ENCODE assay signal across 31 mouse cellular contexts in the genomic region with DNA sequence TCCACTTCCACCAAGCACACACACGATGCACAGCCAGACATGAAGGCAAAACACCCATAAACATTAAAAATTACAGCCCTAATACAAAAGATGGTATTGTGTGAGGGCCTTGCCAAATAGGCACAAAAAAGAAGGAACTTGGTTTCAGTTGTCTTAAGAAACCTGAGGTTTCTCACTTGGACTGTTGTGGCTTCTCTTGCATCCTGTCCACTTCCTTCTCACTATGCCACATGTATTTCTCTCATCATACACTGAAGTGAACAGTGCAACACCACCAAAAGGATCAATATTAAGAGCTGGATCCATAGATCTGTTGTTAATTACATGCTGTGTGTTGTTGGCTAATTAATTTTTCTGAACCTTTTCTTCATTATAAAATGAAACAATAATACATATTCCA. TPM values are rescaled to one million over a fixed set of nuclear protein-coding genes. Genes with fewer than 3 reads are reported as not detected.
DNase-seq lines count a peak whose midpoint lies in the region; ATAC-seq lines count a peak whose summit lies in the region.
"Had no signal": no experiment of that assay in that cellular context is flagged by ENCODE, and none has a peak within 500 bp of the region (broad histone marks: within the 10 kb centered on the region; RNA-seq: fewer than 3 reads in every experiment).

No protein-coding gene starts in this region.

- no peaks in the 10 kb centered on the region for H3K27me3 ChIP-seq in heart, embryonic 16.5 days (ENCODE audit: control insufficient read depth, insufficient read depth, low read length)
- H3K27me3 ChIP-seq in midbrain, embryonic 11.5 days (ENCODE audit: control insufficient read depth, insufficient read depth, low read length): no peaks in the 10 kb centered on the region
- no peaks in the 10 kb centered on the region for H3K27me3 ChIP-seq in midbrain, embryonic 16.5 days (ENCODE audit: control insufficient read depth, insufficient read depth, low read depth, low read length)
- H3K27me3 ChIP-seq in splenic B cell, adult 2 months (ENCODE audit: control insufficient read depth, insufficient read depth, low read length, poor library complexity, severe bottlenecking): no peaks in the 10 kb centered on the region
- H3K27me3 ChIP-seq: forebrain, embryonic 15.5 days; lung, embryonic 15.5 days had no signal

- ATAC-seq in heart, embryonic 16.5 days (replicated peaks; ENCODE audit: extremely low read depth, insufficient read depth, low FRiP score): no peak
- ATAC-seq in midbrain, embryonic 11.5 days (ENCODE audit: low FRiP score): no peak
- no peak for ATAC-seq in midbrain, embryonic 16.5 days
- peak; percentile 90 to 93 for ATAC-seq in hematopoietic stem cell, adult 5-6 weeks (replicated peaks in 1 of 2; ENCODE audit: insufficient read depth in 1 of 2, low FRiP score in 2 of 2, low TSS enrichment in 1 of 2, low read depth in 1 of 2, poor library complexity in 2 of 2, severe bottlenecking in 2 of 2)
- ATAC-seq: forebrain, embryonic 15.5 days had no signal

- no peaks in the 10 kb centered on the region for H3K9me3 ChIP-seq in heart, embryonic 16.5 days (replicated peaks; ENCODE audit: control insufficient read depth, low read length)
- H3K9me3 ChIP-seq in midbrain, embryonic 11.5 days (ENCODE audit: control insufficient read depth, low read length): no peaks in the 10 kb centered on the region
- H3K9me3 ChIP-seq in midbrain, embryonic 16.5 days (replicated peaks; ENCODE audit: control insufficient read depth, low read length, poor library complexity, severe bottlenecking): no peaks in the 10 kb centered on the region
- H3K9me3 ChIP-seq: embryonic facial prominence, embryonic 10.5 days; forebrain, embryonic 15.5 days; lung, embryonic 15.5 days had no signal

- 88% methylated on average over 1 of the region's 1 CpGs for WGBS in heart, embryonic 16.5 days
- WGBS in midbrain, embryonic 11.5 days: 81% methylated on average over 1 of the region's 1 CpGs
- WGBS in midbrain, embryonic 16.5 days: 88% methylated on average over 1 of the region's 1 CpGs

- H3K4me1 ChIP-seq in heart, embryonic 16.5 days (ENCODE audit: control insufficient read depth, insufficient read depth, low read length): peaks cover 9% of the 10 kb centered on the region
- no peaks in the 10 kb centered on the region for H3K4me1 ChIP-seq in midbrain, embryonic 11.5 days (ENCODE audit: control insufficient read depth, insufficient read depth, low read length)
- H3K4me1 ChIP-seq in midbrain, embryonic 16.5 days (ENCODE audit: control insufficient read depth, insufficient read depth, low read length): no peaks in the 10 kb centered on the region
- H3K4me1 ChIP-seq: embryonic facial prominence, embryonic 10.5 days; forebrain, embryonic 15.5 days; lung, embryonic 15.5 days had no signal

- no peak overlapping the region for H3K9ac ChIP-seq in heart, embryonic 16.5 days (ENCODE audit: low read length)
- H3K9ac ChIP-seq in midbrain, embryonic 11.5 days (ENCODE audit: low read length): no peak overlapping the region
- H3K9ac ChIP-seq in midbrain, embryonic 16.5 days (ENCODE audit: low read depth, low read length): no peak overlapping the region
- H3K9ac ChIP-seq: forebrain, embryonic 15.5 days; hindbrain, embryonic 14.5 days; lung, embryonic 15.5 days had no signal

- peaks cover 11% of the 10 kb centered on the region for H3K36me3 ChIP-seq in heart, embryonic 16.5 days (ENCODE audit: control insufficient read depth, insufficient read depth)
- H3K36me3 ChIP-seq in midbrain, embryonic 11.5 days (ENCODE audit: control insufficient read depth, insufficient read depth, low read length): peaks cover 5% of the 10 kb centered on the region; the same call in 1 of the 2 replicates
- peaks cover 24% of the 10 kb centered on the region for H3K36me3 ChIP-seq in midbrain, embryonic 16.5 days (ENCODE audit: control insufficient read depth, insufficient read depth, low read length)
- H3K36me3 ChIP-seq in splenic B cell, adult 2 months (ENCODE audit: control insufficient read depth, insufficient read depth, low read length, poor library complexity, severe bottlenecking): peaks cover 1% of the 10 kb centered on the region; the same call in 1 of the 2 replicates

- no peak overlapping the region for H3K4me2 ChIP-seq in heart, embryonic 16.5 days (ENCODE audit: low read depth, low read length)
- H3K4me2 ChIP-seq in midbrain, embryonic 11.5 days: no peak overlapping the region
- H3K4me2 ChIP-seq in midbrain, embryonic 16.5 days (ENCODE audit: low read length): no peak overlapping the region
- H3K4me2 ChIP-seq: forebrain, embryonic 15.5 days; hindbrain, embryonic 14.5 days; liver, embryonic 11.5 days; lung, embryonic 15.5 days had no signal

- H3K27ac ChIP-seq in heart, embryonic 16.5 days (ENCODE audit: low read length): peak overlapping the region; percentile 81
- H3K27ac ChIP-seq in midbrain, embryonic 11.5 days (ENCODE audit: low read depth, low read length): no peak overlapping the region
- no peak overlapping the region for H3K27ac ChIP-seq in midbrain, embryonic 16.5 days (ENCODE audit: low read length)
- H3K27ac ChIP-seq: embryonic facial prominence, embryonic 10.5 days; forebrain, embryonic 15.5 days; hindbrain, embryonic 14.5 days; lung, embryonic 15.5 days; stomach, postnatal 0 days had no signal

- DNase-seq in heart, adult 8-10 months (ENCODE audit: low spot score): no peak
- DNase-seq in midbrain, embryonic 11.5 days (ENCODE audit: low spot score, missing footprints): peak; percentile 56
- peak; percentile 45 for DNase-seq in splenic B cell, adult 2 months (ENCODE audit: low read depth, low spot score)
- DNase-seq in layer of hippocampus, adult 8-10 months (ENCODE audit: low spot score in 2 of 2): no peak
- no peak for DNase-seq in layer of hippocampus, postnatal 10 days (ENCODE audit: low spot score in 2 of 2)
- DNase-seq: adrenal gland, adult 8-10 months; gastrocnemius, postnatal 25 days; kidney, adult 8-10 months; kidney, postnatal 10 days; midbrain, embryonic 14.5 days; thymus, adult 2 months; thymus, postnatal 4 days had no signal

- H3K4me3 ChIP-seq in heart, embryonic 16.5 days (ENCODE audit: low read length): no peak overlapping the region
- no peak overlapping the region for H3K4me3 ChIP-seq in midbrain, embryonic 11.5 days (ENCODE audit: low read depth, low read length)
- no peak overlapping the region for H3K4me3 ChIP-seq in midbrain, embryonic 16.5 days (ENCODE audit: low read depth, low read length)
- H3K4me3 ChIP-seq: embryonic facial prominence, embryonic 10.5 days; forebrain, embryonic 15.5 days; lung, embryonic 15.5 days; myocyte had no signal

RNA-seq across cellular contexts. Expression of gene Gm5901, which starts 1.9 kb away (rescaled TPM):
- not detected in 2 replicates for polyA plus RNA-seq in heart, embryonic 16.5 days (2015; fragmentation: Nextera tagmentation; extraction: Ambion mirVana)
- not detected for total RNA-seq in heart, adult 8-10 months (2022)
- not detected in 2 replicates for polyA plus RNA-seq in midbrain, embryonic 11.5 days (2014; fragmentation: Nextera tagmentation; extraction: Ambion mirVana)
- not detected in 2 replicates for polyA plus RNA-seq in midbrain, embryonic 16.5 days (2015; fragmentation: Nextera tagmentation; extraction: Ambion mirVana)
- total RNA-seq in hematopoietic stem cell, adult 5-6 weeks (2017): not detected in 2 replicates
- not detected for total RNA-seq in layer of hippocampus, adult 8-10 months (2022)
- not detected for total RNA-seq in layer of hippocampus, postnatal 10 days (2021)
- total RNA-seq: adrenal gland, adult 8-10 months; gastrocnemius, postnatal 25 days; heart, postnatal 25 days; layer of hippocampus, postnatal 25 days; left cerebral cortex, postnatal 10 days had no signal
- polyA plus RNA-seq: cerebellum, adult 2 months; embryonic facial prominence, embryonic 10.5 days; forebrain, embryonic 15.5 days; hindbrain, embryonic 14.5 days; intestine, embryonic 14.5 days; limb, embryonic 11.5 days; liver, embryonic 11.5 days; lung, embryonic 15.5 days; midbrain, embryonic 14.5 days; myocyte; neural tube, embryonic 14.5 days; small intestine, adult 2 months; stomach, postnatal 0 days had no signal

RNA-seq across cellular contexts. Expression of gene Olfr692, which starts 4.9 kb away (rescaled TPM):
- not detected in 2 replicates for polyA plus RNA-seq in heart, embryonic 16.5 days (2015; fragmentation: Nextera tagmentation; extraction: Ambion mirVana)
- total RNA-seq in heart, adult 8-10 months (2022): not detected
- polyA plus RNA-seq in midbrain, embryonic 11.5 days (2014; fragmentation: Nextera tagmentation; extraction: Ambion mirVana): not detected in 2 replicates
- not detected in 2 replicates for polyA plus RNA-seq in midbrain, embryonic 16.5 days (2015; fragmentation: Nextera tagmentation; extraction: Ambion mirVana)
- total RNA-seq in hematopoietic stem cell, adult 5-6 weeks (2017): not detected in 2 replicates
- total RNA-seq in layer of hippocampus, adult 8-10 months (2022): not detected
- total RNA-seq in layer of hippocampus, postnatal 10 days (2021): not detected
- total RNA-seq: adrenal gland, adult 8-10 months; ES-E14; gastrocnemius, postnatal 25 days; heart, postnatal 25 days; layer of hippocampus, postnatal 25 days; left cerebral cortex, postnatal 10 days had no signal
- polyA plus RNA-seq: cerebellum, adult 2 months; embryonic facial prominence, embryonic 10.5 days; forebrain, embryonic 15.5 days; hindbrain, embryonic 14.5 days; intestine, embryonic 14.5 days; limb, embryonic 11.5 days; liver, embryonic 11.5 days; lung, embryonic 15.5 days; midbrain, embryonic 14.5 days; myocyte; neural tube, embryonic 14.5 days; small intestine, adult 2 months; stomach, postnatal 0 days; thymus, adult 2 months had no signal

RNA-seq across cellular contexts. Expression of gene Fam160a2, which starts 26.9 kb away (rescaled TPM):
- 32.5 and 34.5 TPM in 2 replicates for polyA plus RNA-seq in heart, embryonic 16.5 days (2015; fragmentation: Nextera tagmentation; extraction: Ambion mirVana)
- total RNA-seq in heart, adult 8-10 months (2022): 10 to 100 TPM; 16.5 to 20.9 (median 18.3) TPM
- 25.4 and 30.4 TPM in 2 replicates for polyA plus RNA-seq in midbrain, embryonic 11.5 days (2014; fragmentation: Nextera tagmentation; extraction: Ambion mirVana)
- 43.7 and 50.8 TPM in 2 replicates for polyA plus RNA-seq in midbrain, embryonic 16.5 days (2015; fragmentation: Nextera tagmentation; extraction: Ambion mirVana)
- total RNA-seq in hematopoietic stem cell, adult 5-6 weeks (2017): 13.2 and 15.8 TPM in 2 replicates
- 10 to 100 TPM; 53.0 to 63.3 (median 60.1) TPM for total RNA-seq in layer of hippocampus, adult 8-10 months (2022)
- total RNA-seq in layer of hippocampus, postnatal 10 days (2021): 10 to 100 TPM; 57.9 to 61.3 TPM

RNA-seq across cellular contexts. Expression of gene Olfr691, which starts 30.8 kb away (rescaled TPM):
- polyA plus RNA-seq in heart, embryonic 16.5 days (2015; fragmentation: Nextera tagmentation; extraction: Ambion mirVana): 0.06 and 0.14 TPM in 2 replicates
- total RNA-seq in heart, adult 8-10 months (2022): not detected
- 0.07 TPM in 2 replicates for polyA plus RNA-seq in midbrain, embryonic 11.5 days (2014; fragmentation: Nextera tagmentation; extraction: Ambion mirVana)
- polyA plus RNA-seq in midbrain, embryonic 16.5 days (2015; fragmentation: Nextera tagmentation; extraction: Ambion mirVana): 0.19 and 0.21 TPM in 2 replicates
- not detected in 2 replicates for total RNA-seq in hematopoietic stem cell, adult 5-6 weeks (2017)
- total RNA-seq in layer of hippocampus, adult 8-10 months (2022): 1 to 10 TPM in 1 of 4 experiments, under 1 TPM in 3; 0.31 to 1.0 (median 0.62) TPM
- total RNA-seq in layer of hippocampus, postnatal 10 days (2021): under 1 TPM; 0.22 to 0.75 TPM
- total RNA-seq: ES-E14; gastrocnemius, postnatal 25 days; heart, postnatal 25 days had no signal
- polyA plus RNA-seq: embryonic facial prominence, embryonic 10.5 days; forebrain, embryonic 15.5 days; intestine, embryonic 14.5 days; limb, embryonic 11.5 days; liver, embryonic 11.5 days; lung, embryonic 15.5 days; myocyte; small intestine, adult 2 months; stomach, postnatal 0 days; thymus, adult 2 months had no signal

RNA-seq across cellular contexts. Expression of gene Cnga4, which starts 31.5 kb away (rescaled TPM):
- 0.05 TPM in 1 of 2 replicates, not detected in the other for polyA plus RNA-seq in heart, embryonic 16.5 days (2015; fragmentation: Nextera tagmentation; extraction: Ambion mirVana)
- total RNA-seq in heart, adult 8-10 months (2022): not detected
- not detected in 2 replicates for polyA plus RNA-seq in midbrain, embryonic 11.5 days (2014; fragmentation: Nextera tagmentation; extraction: Ambion mirVana)
- polyA plus RNA-seq in midbrain, embryonic 16.5 days (2015; fragmentation: Nextera tagmentation; extraction: Ambion mirVana): 0.14 and 0.25 TPM in 2 replicates
- total RNA-seq in hematopoietic stem cell, adult 5-6 weeks (2017): not detected in 2 replicates
- 1 to 10 TPM in 1 of 4 experiments, under 1 TPM in 3; 0.54 to 1.1 (median 0.76) TPM for total RNA-seq in layer of hippocampus, adult 8-10 months (2022)
- total RNA-seq in layer of hippocampus, postnatal 10 days (2021): under 1 TPM; 0.33 to 0.69 TPM
- total RNA-seq: adrenal gland, adult 8-10 months; gastrocnemius, postnatal 25 days; heart, postnatal 25 days had no signal
- polyA plus RNA-seq: hindbrain, embryonic 14.5 days; intestine, embryonic 14.5 days; limb, embryonic 11.5 days; liver, embryonic 11.5 days; lung, embryonic 15.5 days; neural tube, embryonic 14.5 days; stomach, postnatal 0 days had no signal

Comparison
In these comparisons a context has a peak if more than half of its experiments do, and no peak if none do; other contexts are left out.
1. ATAC-seq: peak in hematopoietic stem cell, adult 5-6 weeks (2 of 2); none in heart, embryonic 16.5 days (single experiment), midbrain, embryonic 11.5 days (single experiment) and midbrain, embryonic 16.5 days (single experiment).
2. DNase-seq: peak in midbrain, embryonic 11.5 days (single experiment) and splenic B cell, adult 2 months (single experiment); none in heart, adult 8-10 months (single experiment), layer of hippocampus, adult 8-10 months (0 of 2) and layer of hippocampus, postnatal 10 days (0 of 2).